Mouse (Mus musculus) erythroblast, embryonic 14.5 days (primary cell): ENCODE results near the gene Clec2l.

Source experiments
- GATA1 ChIP-seq: IDR thresholded peaks from 2 replicates; pipeline ENCODE4 v1.6.1; 2012; ENCODE audit warnings: low read length, inconsistent platforms, mixed read lengths
- TAL1 ChIP-seq: IDR thresholded peaks from 3 replicates; pipeline ENCODE4 v1.6.1; 2012; ENCODE audit warnings: low read length, inconsistent platforms, mixed read lengths

GRCm38 (mm10) chr6:38661626-38662025, 1.2 kb upstream of the Clec2l start:
- TF ChIP-seq GATA1 (no peak), TAL1 (no peak)
